Mouse (Mus musculus): ENCODE measurements around the gene Olfr223.

GRCm38 (mm10) chr11:59541324-59541723 is 51.8 kb downstream of the Olfr223 start, which contains the start of gene Nlrp3:
- TF ChIP-seq CTCF (IDR thresholded peaks at IDR 0.05; ENCODE audit: borderline replicate concordance, insufficient read depth, low read depth, low read length) = no peak
- no peak for TF ChIP-seq POLR2A (IDR thresholded peaks at IDR 0.05; ENCODE audit: borderline replicate concordance, insufficient read depth, low read length)
